Mouse (Mus musculus): Measurements from ENCODE around the gene Isy1. TPM values are rescaled to one million over a fixed set of nuclear protein-coding genes. Genes with fewer than 3 reads are reported as not detected.

Gene Isy1
- polyA plus RNA-seq, 1 experiment from 2014 or later = 19.8 TPM

- TF ChIP-seq CTCF (IDR thresholded peaks at IDR 0.05; ENCODE audit: low read depth) (no peak), EP300 (IDR thresholded peaks at IDR 0.05; ENCODE audit: low read depth) (no peak)
- WGBS (ENCODE audit: insufficient replicate concordance) = 64% methylated on average over 6 of the region's 6 CpGs
- Histone ChIP-seq H3K4me1 (ENCODE audit: insufficient read depth) (peaks cover 49% of the 10 kb centered on the region), H3K4me3 (ENCODE audit: low read depth, low read length) (no peak overlapping the region), H3K9me3 (ENCODE audit: low read length) (no peaks in the 10 kb centered on the region), H3K27me3 (ENCODE audit: insufficient read depth, low read length) (no peaks in the 10 kb centered on the region), H3K9ac (replicated peaks) (peak overlapping the region; percentile 60), H3K27ac (ENCODE audit: low read depth) (peak overlapping the region; percentile 92), H3K4me2 (ENCODE audit: low read depth, low read length) (peak overlapping the region; percentile 52), H3K36me3 (replicated peaks; ENCODE audit: insufficient read depth, low read length) (peaks cover 44% of the 10 kb centered on the region)
- DNase-seq = peak; percentile 25
- ATAC-seq = no peak
Observed at GRCm38 (mm10) chr6:87789791-87790190, 48.8 kb downstream of the Isy1 start.

GRCm38 (mm10) chr6:87788896-87789587, 49.6 kb downstream of the Isy1 start:
- Histone ChIP-seq H3K4me1 (ENCODE audit: insufficient read depth) (peaks cover 49% of the 10 kb centered on the region), H3K9ac (replicated peaks) (peak overlapping the region; percentile 60)

GRCm38 (mm10) chr6:87788266-87788895, 50.2 kb downstream of the Isy1 start:
- Histone ChIP-seq H3K36me3 (replicated peaks; ENCODE audit: insufficient read depth, low read length) (peaks cover 30% of the 10 kb centered on the region), H3K9ac (replicated peaks) (no peak overlapping the region), H3K4me1 (ENCODE audit: insufficient read depth) (peaks cover 49% of the 10 kb centered on the region), H3K9me3 (ENCODE audit: low read length) (no peaks in the 10 kb centered on the region), H3K27ac (ENCODE audit: low read depth) (peak overlapping the region; percentile 92), H3K4me2 (ENCODE audit: low read depth, low read length) (no peak overlapping the region), H3K27me3 (ENCODE audit: insufficient read depth, low read length) (no peaks in the 10 kb centered on the region), H3K4me3 (ENCODE audit: low read depth, low read length) (no peak overlapping the region)
- TF ChIP-seq EP300 (IDR thresholded peaks at IDR 0.05; ENCODE audit: low read depth) (no peak), CTCF (IDR thresholded peaks at IDR 0.05; ENCODE audit: low read depth) (no peak)
- 89% methylated on average over 9 of the region's 9 CpGs for WGBS (ENCODE audit: insufficient replicate concordance)
- DNase-seq = no peak
- ATAC-seq = no peak

More at GRCm38 (mm10) chr6:87788896-87789587, 49.6 kb downstream of the Isy1 start:
- Histone ChIP-seq H3K27me3 (ENCODE audit: insufficient read depth, low read length) (no peaks in the 10 kb centered on the region), H3K4me3 (ENCODE audit: low read depth, low read length) (no peak overlapping the region), H3K4me2 (ENCODE audit: low read depth, low read length) (peak overlapping the region; percentile 52), H3K27ac (ENCODE audit: low read depth) (peak overlapping the region; percentile 92), H3K36me3 (replicated peaks; ENCODE audit: insufficient read depth, low read length) (peaks cover 37% of the 10 kb centered on the region), H3K9me3 (ENCODE audit: low read length) (no peaks in the 10 kb centered on the region)
- WGBS (ENCODE audit: insufficient replicate concordance) = 30% methylated on average over 5 of the region's 5 CpGs
- DNase-seq (peak; percentile 80), ATAC-seq (peak; percentile 32)
- TF ChIP-seq CTCF (IDR thresholded peaks at IDR 0.05; ENCODE audit: low read depth) = no peak
- no peak for TF ChIP-seq EP300 (IDR thresholded peaks at IDR 0.05; ENCODE audit: low read depth)

GRCm38 (mm10) chr6:87787108-87787890, 51.3 kb downstream of the Isy1 start:
- DNase-seq (peak; percentile 21), ATAC-seq (no peak)
- TF ChIP-seq CTCF (IDR thresholded peaks at IDR 0.05; ENCODE audit: low read depth) (no peak), EP300 (IDR thresholded peaks at IDR 0.05; ENCODE audit: low read depth) (no peak)
- Histone ChIP-seq H3K27ac (ENCODE audit: low read depth) (no peak overlapping the region), H3K4me3 (ENCODE audit: low read depth, low read length) (no peak overlapping the region), H3K4me1 (ENCODE audit: insufficient read depth) (peaks cover 49% of the 10 kb centered on the region), H3K36me3 (replicated peaks; ENCODE audit: insufficient read depth, low read length) (peaks cover 20% of the 10 kb centered on the region), H3K27me3 (ENCODE audit: insufficient read depth, low read length) (no peaks in the 10 kb centered on the region), H3K4me2 (ENCODE audit: low read depth, low read length) (no peak overlapping the region), H3K9ac (replicated peaks) (no peak overlapping the region), H3K9me3 (ENCODE audit: low read length) (no peaks in the 10 kb centered on the region)
- WGBS (ENCODE audit: insufficient replicate concordance) = 73% methylated on average over 6 of the region's 6 CpGs

GRCm38 (mm10) chr6:87786621-87787020, 52.0 kb downstream of the Isy1 start:
- TF ChIP-seq CTCF (IDR thresholded peaks at IDR 0.05; ENCODE audit: low read depth) (no peak), EP300 (IDR thresholded peaks at IDR 0.05; ENCODE audit: low read depth) (no peak)
- Histone ChIP-seq H3K27ac (ENCODE audit: low read depth) (no peak overlapping the region), H3K9ac (replicated peaks) (no peak overlapping the region), H3K36me3 (replicated peaks; ENCODE audit: insufficient read depth, low read length) (peaks cover 14% of the 10 kb centered on the region), H3K4me1 (ENCODE audit: insufficient read depth) (peaks cover 45% of the 10 kb centered on the region), H3K4me2 (ENCODE audit: low read depth, low read length) (no peak overlapping the region), H3K27me3 (ENCODE audit: insufficient read depth, low read length) (no peaks in the 10 kb centered on the region), H3K9me3 (ENCODE audit: low read length) (no peaks in the 10 kb centered on the region), H3K4me3 (ENCODE audit: low read depth, low read length) (no peak overlapping the region)
- WGBS (ENCODE audit: insufficient replicate concordance) = 69% methylated on average over 5 of the region's 5 CpGs
- DNase-seq (no peak), ATAC-seq (no peak)

- no peak for ATAC-seq
- Histone ChIP-seq H3K4me2 (ENCODE audit: low read depth, low read length) (no peak overlapping the region), H3K27ac (ENCODE audit: low read depth) (no peak overlapping the region), H3K4me1 (ENCODE audit: insufficient read depth) (peaks cover 19% of the 10 kb centered on the region), H3K4me3 (ENCODE audit: low read depth, low read length) (no peak overlapping the region), H3K9ac (replicated peaks) (no peak overlapping the region), H3K27me3 (ENCODE audit: insufficient read depth, low read length) (no peaks in the 10 kb centered on the region), H3K9me3 (ENCODE audit: low read length) (no peaks in the 10 kb centered on the region), H3K36me3 (replicated peaks; ENCODE audit: insufficient read depth, low read length) (no peaks in the 10 kb centered on the region)
- WGBS (ENCODE audit: insufficient replicate concordance) = 45% methylated on average over 8 of the region's 8 CpGs
- TF ChIP-seq CTCF (IDR thresholded peaks at IDR 0.05; ENCODE audit: low read depth) = no peak
- TF ChIP-seq EP300 (IDR thresholded peaks at IDR 0.05; ENCODE audit: low read depth) = no peak
- no peak for DNase-seq
Observed at GRCm38 (mm10) chr6:87784033-87784432, 54.6 kb downstream of the Isy1 start.

Data from liver, postnatal 0 days (tissue).